In genomic region chr15:77905275-77905970, GRCm38 (mm10) we compare ENCODE assay signal across 8 mouse cellular contexts. TPM values are rescaled to one million over a fixed set of nuclear protein-coding genes. Genes with fewer than 3 reads are reported as not detected.
DNase-seq lines count a peak whose midpoint lies in the region; ATAC-seq and TF ChIP-seq lines count a peak whose summit lies in the region.

No protein-coding gene starts in this region.

- no peak for TF ChIP-seq CTCF in spleen, adult 2 months (IDR thresholded peaks at IDR 0.05; ENCODE audit: extremely low read depth, insufficient read depth, insufficient read length, insufficient replicate concordance)

- no peaks in the 10 kb centered on the region for H3K9me3 ChIP-seq in embryonic facial prominence, embryonic 15.5 days (replicated peaks)
- H3K9me3 ChIP-seq in heart, embryonic 16.5 days (replicated peaks; ENCODE audit: control insufficient read depth, low read length) = no peaks in the 10 kb centered on the region
- no peaks in the 10 kb centered on the region for H3K9me3 ChIP-seq in megakaryocyte, embryonic 14.5 days

- peak; percentile 87 for ATAC-seq in embryonic facial prominence, embryonic 15.5 days (ENCODE audit: insufficient number of reproducible peaks, low FRiP score, low TSS enrichment, low read depth)
- peak; percentile 87 for ATAC-seq in heart, embryonic 16.5 days (replicated peaks; ENCODE audit: extremely low read depth, insufficient read depth, low FRiP score)

- H3K4me1 ChIP-seq in embryonic facial prominence, embryonic 15.5 days = peaks cover 32% of the 10 kb centered on the region
- H3K4me1 ChIP-seq in heart, embryonic 16.5 days (ENCODE audit: control insufficient read depth, insufficient read depth, low read length) = peaks cover 21% of the 10 kb centered on the region
- H3K4me1 ChIP-seq in megakaryocyte, embryonic 14.5 days = peaks cover 63% of the 10 kb centered on the region
- H3K4me1 ChIP-seq in spleen, adult 2 months (ENCODE audit: control insufficient read depth, insufficient read depth, insufficient read length) = peaks cover 14% of the 10 kb centered on the region; the same call in 1 of the 2 replicates

- H3K4me2 ChIP-seq in embryonic facial prominence, embryonic 15.5 days (replicated peaks) = peak overlapping the region; percentile 59
- H3K4me2 ChIP-seq in heart, embryonic 16.5 days (ENCODE audit: low read depth, low read length) = peak overlapping the region; percentile 78

- peak overlapping the region; percentile 79 for H3K27ac ChIP-seq in embryonic facial prominence, embryonic 15.5 days (replicated peaks)
- peak overlapping the region; percentile 79 for H3K27ac ChIP-seq in heart, embryonic 16.5 days (ENCODE audit: low read length)
- peak overlapping the region; percentile 47 for H3K27ac ChIP-seq in spleen, adult 2 months (ENCODE audit: insufficient read depth, low read length)

- no peaks in the 10 kb centered on the region for H3K27me3 ChIP-seq in embryonic facial prominence, embryonic 15.5 days
- no peaks in the 10 kb centered on the region for H3K27me3 ChIP-seq in heart, embryonic 16.5 days (ENCODE audit: control insufficient read depth, insufficient read depth, low read length)
- H3K27me3 ChIP-seq in megakaryocyte, embryonic 14.5 days (replicated peaks) = no peaks in the 10 kb centered on the region
- no peaks in the 10 kb centered on the region for H3K27me3 ChIP-seq in spleen, adult 2 months (ENCODE audit: control insufficient read depth, insufficient read depth, low read length)

- TF ChIP-seq POLR2A in spleen, adult 2 months (IDR thresholded peaks at IDR 0.05; ENCODE audit: low read depth, low read length) = no peak

- peak overlapping the region; percentile 37 for H3K4me3 ChIP-seq in embryonic facial prominence, embryonic 15.5 days (replicated peaks)
- H3K4me3 ChIP-seq in heart, embryonic 16.5 days (ENCODE audit: low read length) = peak overlapping the region; percentile 50
- peak overlapping the region; percentile 90 for H3K4me3 ChIP-seq in megakaryocyte, embryonic 14.5 days (replicated peaks)
- H3K4me3 ChIP-seq in spleen, adult 2 months (ENCODE audit: extremely low read depth, insufficient read depth, insufficient read length) = peak overlapping the region; percentile 25; the same call in 1 of the 2 replicates

- WGBS in embryonic facial prominence, embryonic 15.5 days = 5% methylated on average over 26 of the region's 26 CpGs
- 9% methylated on average over 26 of the region's 26 CpGs for WGBS in heart, embryonic 16.5 days
- 18% methylated on average over 26 of the region's 26 CpGs for WGBS in spleen, adult 2 months

- DNase-seq in right cerebral cortex, postnatal 14 days = peak; percentile 42
- no peak for DNase-seq in right cerebral cortex, adult 18-20 months
- DNase-seq in kidney, postnatal 10 days = peak; percentile 92
- DNase-seq in spleen, adult 2 months (ENCODE audit: low read depth in 1 of 2, low spot score in 2 of 2) = peak in 1 of 2 experiments; percentile 48
- no peak for DNase-seq in layer of hippocampus, adult 9-10 months (ENCODE audit: low spot score)

- H3K9ac ChIP-seq in embryonic facial prominence, embryonic 15.5 days = peak overlapping the region; percentile 6; the same call in 1 of the 2 replicates
- H3K9ac ChIP-seq in heart, embryonic 16.5 days (ENCODE audit: low read length) = peak overlapping the region; percentile 73

- H3K36me3 ChIP-seq in embryonic facial prominence, embryonic 15.5 days = no peaks in the 10 kb centered on the region
- H3K36me3 ChIP-seq in heart, embryonic 16.5 days (ENCODE audit: control insufficient read depth, insufficient read depth) = no peaks in the 10 kb centered on the region
- H3K36me3 ChIP-seq in megakaryocyte, embryonic 14.5 days (replicated peaks; ENCODE audit: low read length) = peaks cover 3% of the 10 kb centered on the region
- H3K36me3 ChIP-seq in spleen, adult 2 months (ENCODE audit: control insufficient read depth, insufficient read depth, low read length) = no peaks in the 10 kb centered on the region

RNA-seq across cellular contexts. Expression of gene Txn2, which starts 23.4 kb away (rescaled TPM):
- 225 and 235 TPM in 2 replicates for polyA plus RNA-seq in embryonic facial prominence, embryonic 15.5 days (2015; fragmentation: Nextera tagmentation; extraction: Ambion mirVana)
- polyA plus RNA-seq in heart, embryonic 16.5 days (2015; fragmentation: Nextera tagmentation; extraction: Ambion mirVana) = 321 and 325 TPM in 2 replicates
- 186 and 405 TPM in 2 replicates for polyA plus RNA-seq in megakaryocyte, embryonic 14.5 days (2012; ENCODE audit: insufficient read depth, low replicate concordance)
- 115 and 139 TPM in 2 replicates for polyA plus RNA-seq in spleen, adult 2 months (2012; rRNA removed)

RNA-seq across cellular contexts. Expression of gene Foxred2, which starts 51.1 kb away (rescaled TPM):
- polyA plus RNA-seq in embryonic facial prominence, embryonic 15.5 days (2015; fragmentation: Nextera tagmentation; extraction: Ambion mirVana) = 4.9 and 6.1 TPM in 2 replicates
- 0.76 and 1.0 TPM in 2 replicates for polyA plus RNA-seq in heart, embryonic 16.5 days (2015; fragmentation: Nextera tagmentation; extraction: Ambion mirVana)
- 0.66 TPM in 1 of 2 replicates, not detected in the other for polyA plus RNA-seq in megakaryocyte, embryonic 14.5 days (2012; ENCODE audit: insufficient read depth, low replicate concordance)
- 6.4 and 7.8 TPM in 2 replicates for polyA plus RNA-seq in spleen, adult 2 months (2012; rRNA removed)

Comparison
In these comparisons a context has a peak if more than half of its experiments do, and no peak if none do; other contexts are left out.
1. DNase-seq: peak in right cerebral cortex, postnatal 14 days (single experiment) and kidney, postnatal 10 days (single experiment); none in right cerebral cortex, adult 18-20 months (single experiment) and layer of hippocampus, adult 9-10 months (single experiment).
2. H3K4me3 ChIP-seq: peak in every context shown above with its lines; median percentile 90 in megakaryocyte, embryonic 14.5 days; 50 in heart, embryonic 16.5 days; 37 in embryonic facial prominence, embryonic 15.5 days; 25 in spleen, adult 2 months.
3. Peak in every context shown above with its lines, with median percentiles within 50 percentile points of each other: H3K27ac ChIP-seq.